Mouse (Mus musculus) neural tube, embryonic 13.5 days (tissue): ENCODE data around the gene Slc5a11. TPM values are rescaled to one million over a fixed set of nuclear protein-coding genes. Genes with fewer than 3 reads are reported as not detected.

Experiments
- ATAC-seq: fragments of 200-750 bp; cut with Nextera tagmentation; 2 replicates; pipeline ENCODE4 v1.8.0; 2017; ENCODE audit warnings: low read depth, mild to moderate bottlenecking, moderate TSS enrichment, moderate library complexity
- H3K27ac ChIP-seq: fragments of 300-500 bp; sonication (generic); replicated peaks from 2 replicates; pipeline ENCODE4 v1.5.1; 2015; ENCODE audit warnings: moderate library complexity, mild to moderate bottlenecking, inconsistent platforms
- H3K27me3 ChIP-seq: fragments of 300-500 bp; sonication (generic); 2 replicates; pipeline ENCODE4 v1.6.1; 2015; ENCODE audit warnings: mild to moderate bottlenecking, inconsistent platforms
- H3K36me3 ChIP-seq: fragments of 300-500 bp; sonication (generic); 2 replicates; pipeline ENCODE4 v1.6.1; 2015; ENCODE audit warnings: mild to moderate bottlenecking, inconsistent platforms
- H3K4me1 ChIP-seq: fragments of 300-500 bp; sonication (generic); replicated peaks from 2 replicates; pipeline ENCODE4 v1.6.1; 2015; ENCODE audit warnings: inconsistent platforms
- H3K4me2 ChIP-seq: fragments of 300-500 bp; sonication (generic); 2 replicates; pipeline ENCODE4 v1.6.1; 2015; ENCODE audit warnings: inconsistent platforms, mild to moderate bottlenecking, moderate library complexity
- H3K4me3 ChIP-seq: fragments of 300-500 bp; sonication (generic); 2 replicates; pipeline ENCODE4 v1.5.1; 2015; ENCODE audit warnings: mild to moderate bottlenecking, inconsistent platforms
- H3K9ac ChIP-seq: fragments of 300-500 bp; sonication (generic); 2 replicates; pipeline ENCODE4 v1.6.1; 2015; ENCODE audit warnings: moderate library complexity, mild to moderate bottlenecking, inconsistent platforms
- H3K9me3 ChIP-seq: fragments of 300-500 bp; sonication (generic); 2 replicates; pipeline ENCODE4 v1.6.1; 2016; ENCODE audit warnings: inconsistent platforms
- WGBS: fragments of 180-500 bp; shearing (Covaris S2); methylation state at CpG from one replicate; pipeline ENCODE4 v1.1.7; 2015; 5-methylcytosine and 5-hydroxymethylcytosine counted together
- polyA plus RNA-seq: library from polyadenylated mRNA; unstranded; fragments of >200 nt; fragmentation: Nextera tagmentation; extraction: Ambion mirVana; gene quantifications from 2 replicates; pipeline ENCODE4 v1.2.1, GENCODE M21; 2015

Gene Slc5a11
- polyA plus RNA-seq, 1 experiment from 2014 or later: not detected

- Histone ChIP-seq H3K27me3 (no peaks in the 10 kb centered on the region), H3K4me3 (no peak overlapping the region), H3K27ac (no peak overlapping the region), H3K36me3 (peaks cover 72% of the 10 kb centered on the region), H3K4me2 (no peak overlapping the region), H3K9ac (no peak overlapping the region), H3K9me3 (no peaks in the 10 kb centered on the region), H3K4me1 (no peaks in the 10 kb centered on the region)
- ATAC-seq: no peak
- 95% methylated on average over 12 of the region's 12 CpGs for WGBS
These were observed 21.4 kb upstream of the Slc5a11 start for GRCm38 (mm10) chr7:123193201-123193600.

GRCm38 (mm10) chr7:123194696-123195095, 19.9 kb upstream of the Slc5a11 start:
- H3K4me3 ChIP-seq: no peak overlapping the region
- no peaks in the 10 kb centered on the region for H3K4me1 ChIP-seq
- H3K4me2 ChIP-seq: no peak overlapping the region
- ATAC-seq: no peak
- no peaks in the 10 kb centered on the region for H3K27me3 ChIP-seq
- H3K9ac ChIP-seq: no peak overlapping the region
- H3K36me3 ChIP-seq: peaks cover 57% of the 10 kb centered on the region
- no peaks in the 10 kb centered on the region for H3K9me3 ChIP-seq
- H3K27ac ChIP-seq: no peak overlapping the region
- WGBS: 88% methylated on average over 8 of the region's 8 CpGs

GRCm38 (mm10) chr7:123196432-123196831, 18.1 kb upstream of the Slc5a11 start:
- H3K4me2 ChIP-seq: no peak overlapping the region
- H3K27ac ChIP-seq: no peak overlapping the region
- WGBS: 92% methylated on average over 5 of the region's 5 CpGs
- no peak overlapping the region for H3K9ac ChIP-seq
- H3K9me3 ChIP-seq: no peaks in the 10 kb centered on the region
- ATAC-seq: no peak
- H3K27me3 ChIP-seq: no peaks in the 10 kb centered on the region
- no peaks in the 10 kb centered on the region for H3K4me1 ChIP-seq
- H3K36me3 ChIP-seq: peaks cover 40% of the 10 kb centered on the region
- no peak overlapping the region for H3K4me3 ChIP-seq

DNA sequence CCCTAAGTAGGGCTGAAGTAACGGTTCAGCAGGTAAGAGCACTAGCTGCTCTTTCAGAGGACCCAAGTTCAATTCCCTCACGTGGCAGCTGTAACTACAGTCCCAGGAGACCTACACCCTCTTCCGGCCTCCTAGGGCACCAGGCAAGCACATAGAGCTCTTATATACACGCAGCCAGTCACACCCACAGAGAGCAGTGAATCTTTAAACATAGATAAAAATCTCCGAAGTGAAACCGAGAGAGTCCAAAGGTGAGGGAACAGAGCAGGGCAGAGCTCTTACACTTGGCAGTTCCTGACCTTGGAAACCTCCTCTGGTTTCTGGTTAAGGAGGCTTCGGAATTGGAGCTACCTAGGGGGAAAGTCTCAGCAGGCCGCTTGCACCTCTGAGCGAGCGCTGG, 15.9 kb upstream of the Slc5a11 start:
- Histone ChIP-seq H3K27me3 (no peaks in the 10 kb centered on the region), H3K4me3 (no peak overlapping the region), H3K4me1 (no peaks in the 10 kb centered on the region), H3K4me2 (no peak overlapping the region), H3K9me3 (no peaks in the 10 kb centered on the region), H3K27ac (no peak overlapping the region), H3K36me3 (peaks cover 20% of the 10 kb centered on the region), H3K9ac (no peak overlapping the region)
- WGBS: 81% methylated on average over 10 of the region's 10 CpGs
- no peak for ATAC-seq

DNA sequence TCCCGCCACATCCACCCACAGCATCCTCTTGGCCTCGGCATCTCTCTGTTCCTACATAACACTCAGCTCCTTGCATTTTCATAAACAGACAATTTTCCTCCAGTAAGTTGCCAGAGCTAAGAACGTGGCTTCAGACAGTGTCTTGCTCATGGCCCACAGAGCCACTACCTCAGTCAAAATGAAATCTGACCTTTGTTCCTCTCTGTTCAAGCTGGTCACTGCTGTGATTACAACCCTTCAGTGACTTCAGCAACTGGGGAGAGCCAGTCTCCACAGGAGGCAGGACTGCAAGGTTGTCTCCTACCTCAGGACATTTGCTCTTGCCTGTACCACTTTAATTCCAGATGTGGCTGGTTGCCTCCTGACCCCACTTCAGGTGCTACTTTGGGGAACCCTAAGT, 15.4 kb upstream of the Slc5a11 start:
- Histone ChIP-seq H3K27ac (no peak overlapping the region), H3K4me3 (no peak overlapping the region), H3K27me3 (no peaks in the 10 kb centered on the region), H3K36me3 (peaks cover 19% of the 10 kb centered on the region), H3K9ac (no peak overlapping the region), H3K4me1 (no peaks in the 10 kb centered on the region), H3K4me2 (no peak overlapping the region), H3K9me3 (no peaks in the 10 kb centered on the region)
- no peak for ATAC-seq
- WGBS: 82% methylated on average over 3 of the region's 3 CpGs

- Histone ChIP-seq H3K4me2 (no peak overlapping the region), H3K27ac (no peak overlapping the region), H3K9ac (no peak overlapping the region), H3K36me3 (peaks cover 15% of the 10 kb centered on the region), H3K4me1 (no peaks in the 10 kb centered on the region), H3K4me3 (no peak overlapping the region), H3K9me3 (no peaks in the 10 kb centered on the region), H3K27me3 (no peaks in the 10 kb centered on the region)
- 94% methylated on average over 15 of the region's 15 CpGs for WGBS
- ATAC-seq: no peak
These were observed 14.8 kb upstream of the Slc5a11 start for GRCm38 (mm10) chr7:123199656-123200206.

DNA sequence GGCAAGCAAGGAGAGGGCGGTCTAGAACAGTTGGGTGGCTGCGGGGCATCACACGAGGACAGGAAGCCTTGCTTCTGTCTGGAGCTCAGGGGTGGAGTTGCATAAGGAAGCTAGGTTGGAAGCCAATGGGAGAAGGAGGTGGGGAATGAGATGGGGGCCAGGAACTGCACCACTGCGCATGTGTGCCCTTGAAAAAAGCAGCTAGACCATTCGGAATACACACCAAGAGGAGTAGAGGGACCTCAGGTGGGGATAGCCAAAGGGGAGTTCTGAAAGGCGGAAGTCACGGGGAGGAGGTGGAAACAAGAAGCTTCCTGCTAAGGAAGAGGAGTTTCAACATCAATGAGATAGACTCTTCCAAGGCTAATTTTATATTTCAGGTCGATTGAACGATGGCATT, 13.9 kb upstream of the Slc5a11 start:
- 85% methylated on average over 9 of the region's 9 CpGs for WGBS
- Histone ChIP-seq H3K4me2 (no peak overlapping the region), H3K27ac (no peak overlapping the region), H3K4me1 (no peaks in the 10 kb centered on the region), H3K9ac (no peak overlapping the region), H3K4me3 (no peak overlapping the region), H3K9me3 (no peaks in the 10 kb centered on the region), H3K27me3 (no peaks in the 10 kb centered on the region), H3K36me3 (peaks cover 5% of the 10 kb centered on the region)
- no peak for ATAC-seq

GRCm38 (mm10) chr7:123205261-123205660, 9.3 kb upstream of the Slc5a11 start:
- Histone ChIP-seq H3K4me1 (no peaks in the 10 kb centered on the region), H3K27ac (no peak overlapping the region), H3K9me3 (no peaks in the 10 kb centered on the region), H3K36me3 (no peaks in the 10 kb centered on the region), H3K4me2 (no peak overlapping the region), H3K4me3 (no peak overlapping the region), H3K27me3 (no peaks in the 10 kb centered on the region), H3K9ac (no peak overlapping the region)
- WGBS: 31% methylated on average over 14 of the region's 14 CpGs
- no peak for ATAC-seq

DNA sequence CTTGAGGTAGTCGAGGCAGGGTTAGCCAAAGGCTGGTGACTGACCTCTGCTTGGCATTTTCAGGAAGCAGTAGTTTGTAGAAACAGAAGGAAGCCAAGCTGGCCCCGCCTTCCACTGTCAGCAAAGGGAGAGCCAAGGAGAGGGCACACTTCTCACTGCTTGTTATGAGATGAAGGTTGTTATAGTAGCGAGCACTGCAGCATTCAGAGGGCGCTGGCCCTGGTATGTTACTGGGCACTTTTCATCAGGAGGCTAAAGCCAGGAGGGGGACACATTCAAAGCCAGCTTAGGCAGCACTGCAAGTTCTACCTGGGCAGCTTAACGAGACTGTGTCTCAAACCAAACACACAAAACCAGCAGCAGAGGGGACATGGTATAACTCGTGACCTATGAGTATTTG, 7.0 kb upstream of the Slc5a11 start:
- Histone ChIP-seq H3K27ac (no peak overlapping the region), H3K27me3 (no peaks in the 10 kb centered on the region), H3K4me2 (no peak overlapping the region), H3K9me3 (no peaks in the 10 kb centered on the region), H3K4me3 (no peak overlapping the region), H3K4me1 (no peaks in the 10 kb centered on the region), H3K36me3 (no peaks in the 10 kb centered on the region), H3K9ac (no peak overlapping the region)
- ATAC-seq: no peak
- WGBS: 82% methylated on average over 6 of the region's 6 CpGs

DNA sequence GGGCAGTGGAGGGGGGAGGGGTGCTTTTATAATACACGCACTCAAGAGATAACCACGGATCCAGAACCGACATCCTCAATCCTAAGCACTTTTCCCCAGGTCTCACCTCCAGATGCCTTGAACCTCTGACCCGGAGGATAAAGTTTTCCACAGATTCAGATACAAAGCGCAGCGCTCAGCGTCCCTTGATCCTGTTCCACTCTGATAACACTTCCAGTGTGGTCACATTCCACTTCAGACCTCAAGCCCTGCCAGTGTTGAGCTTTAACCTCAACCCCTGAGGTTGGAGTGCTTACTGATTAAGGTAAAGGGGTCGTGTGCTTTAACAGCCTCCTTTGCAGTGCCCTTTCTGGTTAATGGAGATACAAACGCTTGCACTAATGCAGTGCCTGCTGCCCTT, 4.7 kb upstream of the Slc5a11 start:
- no peak overlapping the region for H3K27ac ChIP-seq
- no peaks in the 10 kb centered on the region for H3K36me3 ChIP-seq
- no peak overlapping the region for H3K4me3 ChIP-seq
- no peaks in the 10 kb centered on the region for H3K9me3 ChIP-seq
- ATAC-seq: no peak
- H3K27me3 ChIP-seq: no peaks in the 10 kb centered on the region
- peaks cover 7% of the 10 kb centered on the region for H3K4me1 ChIP-seq
- no peak overlapping the region for H3K9ac ChIP-seq
- no peak overlapping the region for H3K4me2 ChIP-seq
- WGBS: 79% methylated on average over 9 of the region's 9 CpGs

- H3K9ac ChIP-seq: no peak overlapping the region
- H3K36me3 ChIP-seq: no peaks in the 10 kb centered on the region
- no peak overlapping the region for H3K27ac ChIP-seq
- no peak overlapping the region for H3K4me2 ChIP-seq
- H3K4me3 ChIP-seq: no peak overlapping the region
- ATAC-seq: no peak
- WGBS: 57% methylated on average over 5 of the region's 5 CpGs
- no peaks in the 10 kb centered on the region for H3K9me3 ChIP-seq
- H3K4me1 ChIP-seq: peaks cover 7% of the 10 kb centered on the region
- H3K27me3 ChIP-seq: no peaks in the 10 kb centered on the region
These were observed 3.1 kb upstream of the Slc5a11 start for GRCm38 (mm10) chr7:123211461-123211860.

GRCm38 (mm10) chr7:123212316-123212715, 2.3 kb upstream of the Slc5a11 start:
- no peak overlapping the region for H3K9ac ChIP-seq
- H3K36me3 ChIP-seq: no peaks in the 10 kb centered on the region
- H3K27me3 ChIP-seq: no peaks in the 10 kb centered on the region
- no peaks in the 10 kb centered on the region for H3K9me3 ChIP-seq
- H3K27ac ChIP-seq: no peak overlapping the region
- no peak for ATAC-seq
- no peak overlapping the region for H3K4me2 ChIP-seq
- H3K4me1 ChIP-seq: peaks cover 7% of the 10 kb centered on the region
- no peak overlapping the region for H3K4me3 ChIP-seq
- WGBS: 83% methylated on average over 5 of the region's 5 CpGs

DNA sequence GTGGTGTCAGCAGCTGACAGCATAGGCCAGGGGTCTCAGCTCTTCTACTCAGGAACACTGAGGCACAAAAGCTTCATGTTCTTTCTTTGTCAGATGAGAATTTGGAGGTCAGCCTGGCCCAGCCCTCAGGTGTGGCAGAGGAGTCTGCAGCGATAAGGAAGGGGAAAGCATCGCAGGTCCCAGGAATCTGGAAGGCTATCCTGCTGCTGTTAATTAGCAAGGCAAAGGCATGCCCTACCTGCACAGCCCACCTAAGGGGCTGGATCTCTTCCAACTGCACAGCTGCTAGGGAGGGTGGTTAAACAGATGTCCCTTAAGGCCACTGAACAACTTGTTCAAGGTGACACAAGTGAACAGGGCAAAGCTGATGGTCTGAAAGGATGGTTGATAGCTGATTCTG, 558 bp downstream of the Slc5a11 start:
- Histone ChIP-seq H3K36me3 (no peaks in the 10 kb centered on the region), H3K4me3 (no peak overlapping the region), H3K27me3 (no peaks in the 10 kb centered on the region), H3K27ac (no peak overlapping the region), H3K4me1 (peaks cover 7% of the 10 kb centered on the region), H3K9ac (no peak overlapping the region), H3K9me3 (no peaks in the 10 kb centered on the region), H3K4me2 (no peak overlapping the region)
- 81% methylated on average over 2 of the region's 2 CpGs for WGBS
- no peak for ATAC-seq
